Mouse (Mus musculus): ENCODE results near the gene Psmd11. TPM values are rescaled to one million over a fixed set of nuclear protein-coding genes. Genes with fewer than 3 reads are reported as not detected.

Gene Psmd11
- total RNA-seq, 2 experiments from 2014 or later, result 101 to 118 TPM

- intact Hi-C loops (cut with DNase I), result loop anchor here (5.0 kb wide), 1 partner anchor 33 kb away; no protein-coding TSS in a partner anchor
- no peak for DNase-seq (ENCODE audit: extremely low spot score in 1 of 2, low spot score in 2 of 2)
These were observed 86.9 kb downstream of the Psmd11 start for GRCm38 (mm10) chr11:80515346-80515745.

- intact Hi-C loops (cut with DNase I), result loop anchor here (5.0 kb wide), 1 partner anchor 34 kb away; no protein-coding TSS in a partner anchor
These were observed 87.5 kb downstream of the Psmd11 start for GRCm38 (mm10) chr11:80515895-80516294.

GRCm38 (mm10) chr11:80518421-80519367, 90.3 kb downstream of the Psmd11 start:
- peak; percentile 56 to 84 for DNase-seq (ENCODE audit: extremely low spot score in 1 of 2, low spot score in 2 of 2)
- intact Hi-C loops (cut with DNase I), result loop anchor here (5.0 kb wide), 1 partner anchor 36 kb away; no protein-coding TSS in a partner anchor

More at GRCm38 (mm10) chr11:80515895-80516294, 87.5 kb downstream of the Psmd11 start:
- no peak for DNase-seq (ENCODE audit: extremely low spot score in 1 of 2, low spot score in 2 of 2)

- intact Hi-C loops (cut with DNase I), result loop anchor here (5.0 kb wide), 1 partner anchor 36 kb away; no protein-coding TSS in a partner anchor
- DNase-seq (ENCODE audit: extremely low spot score in 1 of 2, low spot score in 2 of 2), result no peak
These were observed 92.7 kb downstream of the Psmd11 start for GRCm38 (mm10) chr11:80521148-80521547.

Other genes starting within 250 kb of the Psmd11 start
- gene Rnf135, start 244.8 kb upstream of the Psmd11 start, total RNA-seq (2021), result 1 to 10 TPM; 3.5 to 4.1 TPM
- 10 to 100 TPM; 67.5 to 69.6 TPM for gene Rhot1, start 219.6 kb upstream of the Psmd11 start, total RNA-seq (2021)
- gene Rhbdl3, start 127.7 kb upstream of the Psmd11 start, total RNA-seq (2021), result 10 to 100 TPM; 19.4 to 22.5 TPM
- 10 to 100 TPM; 47.9 to 52.3 TPM for gene 5730455P16Rik, start 50.6 kb upstream of the Psmd11 start, total RNA-seq (2021)
- gene Zfp207, start 45.3 kb upstream of the Psmd11 start, total RNA-seq (2021), result 100 to 1,000 TPM; 146 to 149 TPM
- gene Cdk5r1, start 48.4 kb downstream of the Psmd11 start, total RNA-seq (2021), result 100 to 1,000 TPM; 327 to 329 TPM